Mouse (Mus musculus) embryonic facial prominence, embryonic 15.5 days (tissue): ENCODE results near the gene Ifi213. TPM values are rescaled to one million over a fixed set of nuclear protein-coding genes. Genes with fewer than 3 reads are reported as not detected.
"Not testable (repeated sequence)": the region's sequence is repeated elsewhere in the genome, so short reads cannot be mapped to it uniquely, and the experiment has no call there.

Experiments
- ATAC-seq: fragments of 200-750 bp; cut with Nextera tagmentation; 2 replicates; pipeline ENCODE4 v1.8.0; 2017; ENCODE audit warnings: low read depth, moderate TSS enrichment; ENCODE audit not compliant: insufficient number of reproducible peaks, low FRiP score, low TSS enrichment
- H3K27ac ChIP-seq: fragments of 300-500 bp; sonication (generic); replicated peaks from 2 replicates; pipeline ENCODE4 v1.5.1; 2015; ENCODE audit warnings: mild to moderate bottlenecking, inconsistent platforms
- H3K27me3 ChIP-seq: fragments of 300-500 bp; sonication (generic); 2 replicates; pipeline ENCODE4 v1.6.1; 2015; ENCODE audit warnings: inconsistent platforms
- H3K36me3 ChIP-seq: fragments of 300-500 bp; sonication (generic); 2 replicates; pipeline ENCODE4 v1.6.1; 2015; ENCODE audit warnings: mild to moderate bottlenecking, inconsistent platforms
- H3K4me1 ChIP-seq: fragments of 300-500 bp; sonication (generic); 2 replicates; pipeline ENCODE4 v1.6.1; 2015; ENCODE audit warnings: inconsistent platforms
- H3K4me2 ChIP-seq: fragments of 300-500 bp; sonication (generic); replicated peaks from 2 replicates; pipeline ENCODE4 v1.6.1; 2015; ENCODE audit warnings: mild to moderate bottlenecking, inconsistent platforms
- H3K4me3 ChIP-seq: fragments of 300-500 bp; sonication (generic); replicated peaks from 2 replicates; pipeline ENCODE4 v1.5.1; 2015; ENCODE audit warnings: mild to moderate bottlenecking, inconsistent platforms
- H3K9ac ChIP-seq: fragments of 300-500 bp; sonication (generic); 2 replicates; pipeline ENCODE4 v1.6.1; 2015; ENCODE audit warnings: inconsistent platforms
- H3K9me3 ChIP-seq: fragments of 300-500 bp; sonication (generic); replicated peaks from 2 replicates; pipeline ENCODE4 v1.6.1; 2016; ENCODE audit warnings: inconsistent platforms
- WGBS: fragments of 180-500 bp; shearing (Covaris S2); methylation state at CpG from one replicate; pipeline ENCODE4 v1.1.7; 2015; 5-methylcytosine and 5-hydroxymethylcytosine counted together
- microRNA-seq: library from miRNA; unstranded; fragments of <30 nt; microRNA quantifications from one replicate; pipeline ENCODE4, GENCODE M21; 2016; ENCODE audit warnings: borderline number of aligned reads
- polyA plus RNA-seq: library from polyadenylated mRNA; unstranded; fragments of >200 nt; fragmentation: Nextera tagmentation; extraction: Ambion mirVana; gene quantifications from 2 replicates; pipeline ENCODE4 v1.2.1, GENCODE M21; 2015

Ifi213 gene
- polyA plus RNA-seq, 1 experiment from 2014 or later, result 0.15 TPM

DNA sequence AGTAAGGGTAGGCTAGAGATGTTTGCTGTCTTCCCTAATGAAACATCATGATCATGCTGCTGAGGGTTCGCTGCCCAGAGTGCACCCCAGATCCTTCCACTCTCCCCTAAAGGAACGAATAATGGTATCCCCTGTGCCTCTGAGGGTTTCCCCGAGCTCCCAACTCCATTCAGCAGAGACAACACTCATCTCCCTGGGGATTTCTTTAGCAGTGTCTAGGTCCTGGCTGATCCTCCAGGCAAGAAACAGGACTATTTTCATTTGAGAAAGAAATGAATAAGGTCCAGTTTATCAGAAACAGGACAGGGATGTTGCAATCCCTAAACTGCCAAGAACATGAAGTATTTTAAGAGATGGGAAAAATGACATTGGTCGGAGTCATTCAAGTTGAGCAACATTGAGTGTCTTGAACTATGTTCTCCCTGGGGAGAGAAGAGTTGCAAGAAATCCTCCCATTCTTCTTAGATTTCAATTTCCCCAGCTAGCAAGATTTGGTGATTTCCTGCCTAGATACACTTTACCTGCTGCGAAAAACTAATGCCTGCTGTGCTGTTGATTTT lies 48.5 kb downstream of the Ifi213 start:
- H3K4me2 ChIP-seq, H3K4me1 ChIP-seq, H3K36me3 ChIP-seq, H3K4me3 ChIP-seq, ATAC-seq, H3K27me3 ChIP-seq, H3K9me3 ChIP-seq, H3K9ac ChIP-seq, H3K27ac ChIP-seq: not testable (repeated sequence)
- 74% methylated on average over 5 of the region's 5 CpGs for WGBS

DNA sequence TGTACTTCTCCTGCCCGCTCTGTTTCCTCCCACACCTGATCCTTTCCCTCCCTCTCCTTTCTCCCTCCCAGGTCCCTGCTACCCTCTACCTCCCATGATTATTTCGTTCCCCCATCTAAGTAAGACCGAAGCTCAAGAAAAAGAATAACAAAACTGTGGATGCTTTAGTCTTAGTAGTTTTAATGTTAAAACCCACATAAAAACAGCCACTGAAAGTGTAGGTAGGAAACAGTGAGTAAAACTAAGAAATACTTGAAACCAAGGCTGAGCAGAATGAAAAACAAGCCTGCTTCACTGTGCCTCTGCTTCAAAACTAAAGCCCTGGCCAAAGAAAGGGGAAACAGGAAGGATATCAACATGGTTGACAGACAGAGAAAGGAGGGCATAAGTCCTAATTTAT lies 50.3 kb downstream of the Ifi213 start:
- H3K36me3 ChIP-seq, H3K9ac ChIP-seq, H3K4me2 ChIP-seq, H3K9me3 ChIP-seq, ATAC-seq, H3K4me1 ChIP-seq, H3K27me3 ChIP-seq, H3K4me3 ChIP-seq, H3K27ac ChIP-seq: not testable (repeated sequence)
- 81% methylated on average over 3 of the region's 3 CpGs for WGBS

DNA sequence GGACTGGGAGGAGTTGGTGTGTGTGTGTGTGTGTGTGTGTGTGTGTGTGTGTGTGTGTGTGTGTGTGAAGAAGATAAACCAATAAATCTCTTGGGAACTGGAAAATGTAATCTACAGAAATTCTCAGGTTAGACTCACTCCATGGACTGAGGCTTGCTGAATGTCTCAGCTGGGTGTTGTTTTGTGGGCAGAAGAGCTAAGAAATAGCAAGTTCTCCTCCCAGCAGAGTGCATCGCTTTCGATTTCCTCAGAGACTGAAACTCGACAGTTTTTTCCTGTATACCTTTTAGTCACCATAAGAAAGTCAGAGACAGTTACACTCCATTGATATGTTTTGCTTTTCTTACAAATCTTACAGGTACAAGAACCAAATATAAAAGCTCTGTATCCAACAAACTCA lies 63.3 kb downstream of the Ifi213 start, which contains the start of gene Ifi214:
Gene Ifi214, minus strand, starts transcription at position 167 of the 400 bp plus-strand sequence.
- H3K4me2 ChIP-seq, H3K9me3 ChIP-seq, H3K27ac ChIP-seq, H3K4me3 ChIP-seq, H3K36me3 ChIP-seq, ATAC-seq, H3K4me1 ChIP-seq, H3K9ac ChIP-seq, H3K27me3 ChIP-seq: not testable (repeated sequence)
- 93% methylated on average over 3 of the region's 3 CpGs for WGBS

DNA sequence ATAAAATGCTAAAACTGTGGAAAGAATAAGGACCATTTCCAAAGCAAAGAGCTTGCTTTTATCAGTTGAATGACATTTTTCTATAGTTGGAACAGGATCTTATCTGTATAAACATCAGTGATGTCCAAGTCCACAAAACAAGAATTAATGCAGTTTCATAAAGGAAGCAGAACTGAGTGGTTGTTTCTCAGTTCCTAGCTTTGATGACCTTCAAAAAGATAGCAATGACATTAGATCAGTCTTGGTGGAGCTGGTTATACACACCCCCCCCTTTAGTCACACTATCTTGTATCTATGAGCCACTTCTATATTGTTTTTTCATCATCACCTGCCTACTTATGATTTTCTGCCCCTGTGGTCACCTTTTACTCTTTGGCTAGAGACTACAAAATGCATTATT lies 77.6 kb downstream of the Ifi213 start:
- no peak for ATAC-seq
- H3K4me2 ChIP-seq, result no peak overlapping the region
- H3K27ac ChIP-seq, result no peak overlapping the region
- no peaks in the 10 kb centered on the region for H3K9me3 ChIP-seq
- H3K27me3 ChIP-seq, result no peaks in the 10 kb centered on the region
- no peaks in the 10 kb centered on the region for H3K36me3 ChIP-seq
- no peak overlapping the region for H3K9ac ChIP-seq
- no peaks in the 10 kb centered on the region for H3K4me1 ChIP-seq
- H3K4me3 ChIP-seq, result no peak overlapping the region

Small RNA genes within 50 kb of the gene (microRNA-seq; reads per million reads assigned to microRNA genes)
- gene Gm44339 (not detected), gene Gm44481 (not detected)

Other genes starting within 250 kb of the Ifi213 start
- 2.1 and 2.5 TPM in 2 replicates for gene Aim2, start 248.4 kb downstream of the Ifi213 start, polyA plus RNA-seq
- gene Cadm3, start 231.6 kb downstream of the Ifi213 start, polyA plus RNA-seq, result 5.5 and 6.2 TPM in 2 replicates
- 0.19 and 0.33 TPM in 2 replicates for gene Ifi206, start 108.2 kb downstream of the Ifi213 start, polyA plus RNA-seq
- gene Ifi214, start 63.3 kb downstream of the Ifi213 start, polyA plus RNA-seq, result not detected in 2 replicates
- gene Ifi209, start 31.6 kb upstream of the Ifi213 start, polyA plus RNA-seq, result 0.55 and 0.65 TPM in 2 replicates
- gene Ifi208, start 74.4 kb upstream of the Ifi213 start, polyA plus RNA-seq, result 0.08 TPM in 1 of 2 replicates, not detected in the other
- gene Ifi207, start 142.5 kb upstream of the Ifi213 start, polyA plus RNA-seq, result 1.5 and 1.6 TPM in 2 replicates
- 2.9 and 3.1 TPM in 2 replicates for gene Ifi204, start 167.7 kb upstream of the Ifi213 start, polyA plus RNA-seq